Mouse (Mus musculus): ENCODE results near the gene Cwh43. TPM values are rescaled to one million over a fixed set of nuclear protein-coding genes. Genes with fewer than 3 reads are reported as not detected.

The Cwh43 gene
- total RNA-seq (2021): 1 to 10 TPM; 4.9 to 5.5 TPM
- long read RNA-seq, partial matches to known transcripts: 7 of 8 reads
- long read RNA-seq, other reads (novel, unspliced or antisense): 1 of 8 reads

DNA sequence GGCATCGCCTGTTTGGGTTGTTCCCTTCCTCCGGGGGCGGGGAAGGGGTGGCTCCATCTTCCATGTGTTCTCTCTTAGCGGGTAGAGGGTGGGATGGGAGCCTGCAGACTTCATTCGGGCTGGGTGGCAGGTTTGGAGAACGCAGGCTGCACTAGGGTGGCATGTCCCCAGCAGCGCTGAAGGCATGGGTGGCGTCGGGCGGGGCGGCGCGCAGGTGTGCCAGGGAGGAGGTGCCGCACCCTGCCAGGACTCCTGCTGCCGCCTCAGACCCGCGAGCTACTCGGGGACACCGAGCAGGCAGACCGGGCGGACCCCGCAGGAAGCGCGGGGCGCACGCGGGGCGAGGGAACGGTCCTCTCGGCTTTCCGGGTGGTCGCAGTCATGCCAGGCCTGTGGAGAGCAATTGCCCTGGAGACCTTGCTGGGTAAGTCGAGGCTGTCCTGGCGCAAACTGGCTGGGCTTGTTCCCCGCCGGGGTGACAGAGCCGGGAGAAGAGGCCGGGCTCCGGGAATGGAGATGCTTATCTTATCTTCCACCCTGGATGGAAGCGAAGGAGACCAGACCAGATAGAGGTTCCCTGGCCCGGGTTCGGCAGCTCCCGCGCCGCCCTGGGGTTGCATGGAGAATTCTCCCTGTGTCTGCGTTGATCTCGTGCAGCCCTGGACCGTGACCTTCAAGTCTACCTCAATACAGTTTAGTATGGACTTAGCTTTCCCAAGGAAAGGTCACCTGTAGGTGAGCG is at the start of gene Cwh43:
Cwh43 (plus strand) TSS at position 95 of the 742 bp plus-strand sequence.
- peak; percentile 26 to 43 for DNase-seq (ENCODE audit: low spot score in 2 of 2)

DNA sequence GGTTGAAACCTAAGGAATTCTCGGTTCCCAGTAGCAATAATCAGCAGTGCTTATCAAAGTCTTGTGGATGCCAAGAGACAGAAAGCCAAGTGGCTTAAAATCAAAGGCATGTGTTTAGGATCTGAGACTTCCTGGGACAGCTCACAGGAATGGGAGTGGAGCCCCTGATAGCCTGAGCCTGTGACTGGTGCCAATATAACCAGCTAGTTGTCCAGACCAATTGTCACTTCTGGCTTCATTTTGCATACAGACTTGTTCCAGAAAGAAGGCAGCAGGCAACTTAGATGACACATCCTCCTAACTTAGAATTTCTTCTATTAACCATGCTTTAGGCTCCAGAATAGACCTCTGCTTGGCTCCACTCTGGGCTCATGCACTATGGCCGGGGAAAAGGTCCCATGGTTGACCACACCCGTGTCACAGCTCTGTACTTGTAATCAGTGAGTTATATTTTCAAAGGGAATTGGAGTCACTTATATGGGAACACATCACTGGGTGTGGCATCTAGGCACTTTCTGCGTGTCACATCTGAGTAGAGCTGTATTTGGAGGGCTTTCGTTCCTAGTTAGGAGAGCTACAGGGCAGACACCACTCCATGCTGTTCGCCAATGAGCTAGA is 46.6 kb upstream of the Cwh43 start:
- DNase-seq (ENCODE audit: low spot score in 2 of 2): no peak

DNA sequence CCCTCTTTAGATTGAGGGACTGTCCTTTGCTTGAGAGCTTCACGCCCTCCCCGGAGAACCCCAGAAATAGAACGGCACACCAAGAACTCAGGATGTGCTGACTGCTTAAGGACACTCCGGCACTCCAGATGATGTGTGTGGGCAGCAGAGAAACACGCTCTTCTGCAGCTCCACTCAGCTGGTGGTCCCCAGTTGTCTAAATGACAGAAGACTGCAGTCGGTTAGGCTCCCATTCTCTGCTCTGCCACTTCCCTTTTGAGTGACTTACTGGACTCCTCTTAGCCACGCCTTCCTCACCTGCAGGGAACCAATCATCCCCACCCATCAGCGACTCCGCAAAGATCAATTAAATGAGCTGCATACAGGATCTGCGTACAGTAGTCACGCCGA is 46.1 kb upstream of the Cwh43 start:
- peak in 1 of 2 experiments; percentile 26 for DNase-seq (ENCODE audit: low spot score in 2 of 2)

GRCm38 (mm10) chr5:73360240-73360639 is 45.6 kb upstream of the Cwh43 start:
- DNase-seq (ENCODE audit: low spot score in 2 of 2): no peak

- no peak for DNase-seq (ENCODE audit: low spot score in 2 of 2)
Measured at GRCm38 (mm10) chr5:73362338-73362737, 43.5 kb upstream of the Cwh43 start.

GRCm38 (mm10) chr5:73362791-73363190 is 43.1 kb upstream of the Cwh43 start:
- no peak for DNase-seq (ENCODE audit: low spot score in 2 of 2)

DNA sequence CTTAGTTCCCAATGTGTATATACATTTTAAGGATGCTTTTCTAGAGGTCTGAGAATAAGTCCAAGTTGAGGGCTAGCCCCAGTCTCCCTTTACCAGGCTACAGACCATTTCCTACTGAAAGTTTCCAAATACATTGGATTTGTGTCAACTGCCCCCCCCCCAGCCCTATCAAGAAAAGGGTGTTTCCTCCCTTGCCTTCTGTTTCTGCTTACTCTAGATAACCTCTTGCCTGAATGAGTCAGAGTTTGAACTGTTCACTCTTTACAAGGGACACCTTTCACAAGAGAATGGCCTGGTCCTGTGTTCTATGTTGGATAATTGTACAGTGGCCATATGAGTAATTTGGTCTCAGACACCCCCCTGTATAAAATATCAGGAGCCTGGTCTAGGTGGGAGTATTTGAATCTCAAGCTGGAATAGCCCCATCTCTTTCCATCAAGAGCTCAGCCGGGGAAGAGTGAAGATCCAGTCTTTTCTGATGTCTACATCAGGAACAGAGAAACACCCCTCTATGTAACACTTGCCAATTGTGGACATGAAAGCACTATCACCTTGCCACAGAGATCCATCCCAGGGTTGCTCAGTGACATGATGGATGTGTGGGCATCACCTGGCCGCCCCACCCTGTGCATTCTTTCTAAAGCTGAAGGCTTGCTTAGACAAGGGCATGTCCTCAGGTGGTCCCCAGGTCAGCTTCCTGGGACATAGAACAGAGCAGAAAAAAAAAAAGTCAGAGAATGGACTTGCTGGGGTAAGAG is 41.6 kb upstream of the Cwh43 start:
- no peak for DNase-seq (ENCODE audit: low spot score in 2 of 2)

GRCm38 (mm10) chr5:73367906-73368305 is 38.0 kb upstream of the Cwh43 start:
- DNase-seq (ENCODE audit: low spot score in 2 of 2): no peak

DNA sequence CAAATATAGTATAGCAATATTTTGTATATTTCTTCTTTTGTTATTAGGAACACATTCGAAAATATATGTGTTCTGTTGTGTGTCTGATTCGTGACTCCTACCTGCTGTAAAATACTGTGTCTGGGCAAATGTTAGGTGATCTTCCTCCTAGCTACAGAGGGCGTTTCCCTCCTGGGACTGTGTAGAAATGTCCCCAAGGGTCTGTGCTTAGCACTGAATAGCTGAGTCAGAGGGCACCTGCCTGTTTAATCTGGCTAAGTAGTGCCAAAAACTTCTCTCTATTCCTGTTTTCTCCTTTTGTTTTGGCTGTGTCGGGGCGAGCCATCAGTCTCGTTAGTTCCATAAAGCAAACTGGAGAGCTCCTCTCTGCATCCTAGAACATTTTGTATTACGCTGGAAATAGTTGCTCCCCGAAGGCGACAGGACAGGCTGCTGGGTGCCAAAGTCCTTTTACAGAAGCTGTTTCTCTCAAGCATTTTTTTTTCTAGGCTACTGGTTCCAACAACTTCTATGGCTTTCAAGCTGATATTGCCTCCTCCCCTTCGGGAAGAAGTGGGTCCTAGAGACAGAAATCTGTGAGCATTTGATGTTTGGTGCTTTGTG is 36.9 kb upstream of the Cwh43 start:
- no peak for DNase-seq (ENCODE audit: low spot score in 2 of 2)

DNA sequence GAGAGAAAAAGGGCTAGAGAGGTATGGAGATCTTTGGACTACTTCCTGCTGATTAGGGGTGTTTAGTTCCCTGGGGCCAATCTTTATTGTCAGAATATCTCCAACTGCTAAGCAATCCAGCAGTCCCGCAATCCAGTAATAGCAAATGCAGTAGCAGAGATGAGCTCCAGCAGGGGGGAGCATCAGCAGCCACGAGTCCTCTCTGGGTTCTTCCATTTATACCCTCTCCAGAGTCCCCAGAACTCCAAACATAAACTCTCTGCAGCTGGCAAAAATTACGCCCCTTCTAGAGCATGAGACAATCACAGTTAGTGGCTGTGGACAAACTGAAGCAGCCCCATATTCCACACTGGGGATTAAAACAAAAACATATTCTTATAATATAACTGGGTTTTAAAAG is 36.1 kb upstream of the Cwh43 start:
- DNase-seq (ENCODE audit: low spot score in 2 of 2): no peak

- no peak for DNase-seq (ENCODE audit: low spot score in 2 of 2)
Measured at GRCm38 (mm10) chr5:73372601-73373000, 33.3 kb upstream of the Cwh43 start.

GRCm38 (mm10) chr5:73373184-73373583 is 32.7 kb upstream of the Cwh43 start:
- no peak for DNase-seq (ENCODE audit: low spot score in 2 of 2)

GRCm38 (mm10) chr5:73376041-73376440 is 29.8 kb upstream of the Cwh43 start:
- no peak for DNase-seq (ENCODE audit: low spot score in 2 of 2)

DNA sequence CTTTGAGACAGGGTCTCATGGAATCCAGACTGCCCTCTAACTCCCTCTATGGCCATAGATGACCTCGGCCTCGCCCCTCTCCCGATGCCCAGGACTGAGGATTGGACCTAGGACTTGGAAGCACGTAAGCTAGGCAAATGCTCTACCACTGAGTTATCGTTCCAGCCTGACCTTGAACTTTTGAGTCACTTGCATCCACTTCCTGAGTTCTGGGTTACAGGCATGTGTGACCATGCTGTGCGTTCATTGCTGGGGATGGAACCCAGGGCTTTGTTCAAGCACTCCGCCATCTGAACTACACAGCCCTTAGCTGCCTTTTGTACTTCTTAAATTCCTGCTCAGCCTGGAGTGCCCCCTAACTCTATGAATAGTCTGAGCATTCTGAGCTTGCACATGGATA is 29.4 kb upstream of the Cwh43 start:
- no peak for DNase-seq (ENCODE audit: low spot score in 2 of 2)

GRCm38 (mm10) chr5:73379908-73380307 is 26.0 kb upstream of the Cwh43 start:
- DNase-seq (ENCODE audit: low spot score in 2 of 2): peak; percentile 92 to 93

- no peak for DNase-seq (ENCODE audit: low spot score in 2 of 2)
Measured at GRCm38 (mm10) chr5:73380829-73381228, 25.0 kb upstream of the Cwh43 start.

DNA sequence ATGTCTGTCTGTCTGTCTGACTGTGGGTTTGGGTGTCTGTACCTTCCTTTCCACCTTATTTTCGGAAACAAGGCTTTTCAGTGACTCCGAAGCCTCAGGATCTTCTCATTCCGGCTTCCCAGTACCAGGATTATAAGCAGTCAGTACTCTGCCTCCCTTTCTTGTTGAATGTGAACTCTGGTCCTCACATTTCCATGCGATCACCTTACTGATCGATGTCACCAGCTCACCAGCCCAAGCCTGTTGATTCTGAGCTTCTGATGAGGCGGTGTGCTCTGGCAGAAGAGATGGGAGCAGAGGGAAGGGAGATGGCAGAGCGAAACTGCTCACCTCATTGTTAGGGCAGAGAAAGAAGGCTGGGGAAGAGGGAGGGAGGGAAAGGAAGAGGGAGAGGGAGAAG is 24.4 kb upstream of the Cwh43 start:
- DNase-seq (ENCODE audit: low spot score in 2 of 2): no peak

GRCm38 (mm10) chr5:73381976-73382540 is 23.8 kb upstream of the Cwh43 start:
- DNase-seq (ENCODE audit: low spot score in 2 of 2): no peak

GRCm38 (mm10) chr5:73382737-73383646 is 22.9 kb upstream of the Cwh43 start:
- DNase-seq (ENCODE audit: low spot score in 2 of 2): peak; percentile 76 to 82

- no peak for DNase-seq (ENCODE audit: low spot score in 2 of 2)
Measured at GRCm38 (mm10) chr5:73383647-73383970, 22.3 kb upstream of the Cwh43 start.
